ENCODE assay signal across 18 mouse cellular contexts in genomic region chr5:148533924-148534323, GRCm38 (mm10).
"Had no signal": no experiment of that assay in that cellular context is flagged by ENCODE, and none has a peak within 500 bp of the region (broad histone marks: within the 10 kb centered on the region; RNA-seq: fewer than 3 reads in every experiment).

No protein-coding gene starts in this region.

- H3K4me3 ChIP-seq: kidney, embryonic 15.5 days; limb, embryonic 12.5 days; limb, embryonic 15.5 days; liver, embryonic 15.5 days; lung, embryonic 15.5 days; megakaryocyte, embryonic 14.5 days; midbrain, embryonic 10.5 days; midbrain, embryonic 13.5 days; neural tube, embryonic 12.5 days; stomach, embryonic 15.5 days had no signal

- ATAC-seq: midbrain, embryonic 13.5 days; midbrain, embryonic 16.5 days had no signal

- H3K4me1 ChIP-seq: limb, embryonic 12.5 days had no signal

- DNase-seq: kidney, adult 11 months; kidney, adult 8-10 months; lung, adult 18-20 months; retina, postnatal 1 day; right cerebral cortex, postnatal 25 days; spleen, adult 18-20 months; thymus, postnatal 25 days had no signal

- H3K9me3 ChIP-seq: kidney, embryonic 15.5 days; limb, embryonic 12.5 days; limb, embryonic 15.5 days; liver, embryonic 15.5 days; lung, embryonic 15.5 days; megakaryocyte, embryonic 14.5 days; midbrain, embryonic 10.5 days; midbrain, embryonic 13.5 days; neural tube, embryonic 12.5 days; stomach, embryonic 15.5 days had no signal

- H3K4me2 ChIP-seq: kidney, embryonic 15.5 days; limb, embryonic 12.5 days; limb, embryonic 15.5 days; liver, embryonic 15.5 days; midbrain, embryonic 13.5 days; neural tube, embryonic 12.5 days; stomach, embryonic 15.5 days had no signal

- H3K27me3 ChIP-seq: kidney, embryonic 15.5 days; limb, embryonic 12.5 days; limb, embryonic 15.5 days; liver, embryonic 15.5 days; lung, embryonic 15.5 days; midbrain, embryonic 13.5 days; neural tube, embryonic 12.5 days; stomach, embryonic 15.5 days had no signal

- H3K27ac ChIP-seq: kidney, embryonic 15.5 days; limb, embryonic 12.5 days; limb, embryonic 15.5 days; liver, embryonic 15.5 days; lung, embryonic 15.5 days; midbrain, embryonic 10.5 days; midbrain, embryonic 13.5 days; neural tube, embryonic 12.5 days; stomach, embryonic 15.5 days had no signal

- H3K36me3 ChIP-seq: kidney, embryonic 15.5 days; limb, embryonic 12.5 days; limb, embryonic 15.5 days; liver, embryonic 15.5 days; lung, embryonic 15.5 days; midbrain, embryonic 10.5 days; midbrain, embryonic 13.5 days; neural tube, embryonic 12.5 days; stomach, embryonic 15.5 days had no signal

- H3K9ac ChIP-seq: kidney, embryonic 15.5 days; limb, embryonic 12.5 days; limb, embryonic 15.5 days; liver, embryonic 15.5 days; lung, embryonic 15.5 days; midbrain, embryonic 13.5 days; neural tube, embryonic 12.5 days; stomach, embryonic 15.5 days had no signal
